Mouse (Mus musculus): Measurements from ENCODE around the gene Zfp541.

Gene Zfp541

GRCm38 (mm10) chr7:16061219-16062098 lies at the start of gene Zfp541:
Zfp541 (plus strand) TSS chr7:16061814.
- DNase-seq (ENCODE audit: low spot score in 2 of 2), result no peak

GRCm38 (mm10) chr7:16012576-16013263 lies 48.9 kb upstream of the Zfp541 start:
- DNase-seq (ENCODE audit: low spot score in 2 of 2), result no peak

GRCm38 (mm10) chr7:16013722-16014275 lies 47.8 kb upstream of the Zfp541 start:
- DNase-seq (ENCODE audit: low spot score in 2 of 2), result no peak

GRCm38 (mm10) chr7:16014521-16015175 lies 47.0 kb upstream of the Zfp541 start:
- DNase-seq (ENCODE audit: low spot score in 2 of 2), result no peak

- DNase-seq (ENCODE audit: low spot score in 2 of 2), result no peak
Observed at GRCm38 (mm10) chr7:16015384-16015783, 46.2 kb upstream of the Zfp541 start.

- DNase-seq (ENCODE audit: low spot score in 2 of 2), result no peak
Observed at GRCm38 (mm10) chr7:16018016-16018810, 43.4 kb upstream of the Zfp541 start.

GRCm38 (mm10) chr7:16019256-16020094 lies 42.1 kb upstream of the Zfp541 start:
- no peak for DNase-seq (ENCODE audit: low spot score in 2 of 2)

GRCm38 (mm10) chr7:16024603-16025222 lies 36.9 kb upstream of the Zfp541 start:
- no peak for DNase-seq (ENCODE audit: low spot score in 2 of 2)

GRCm38 (mm10) chr7:16028102-16028927 lies 33.3 kb upstream of the Zfp541 start:
- DNase-seq (ENCODE audit: low spot score in 2 of 2), result peak; percentile 25 to 40

- no peak for DNase-seq (ENCODE audit: low spot score in 2 of 2)
Observed at GRCm38 (mm10) chr7:16031072-16031471, 30.5 kb upstream of the Zfp541 start.

- DNase-seq (ENCODE audit: low spot score in 2 of 2), result no peak
Observed at GRCm38 (mm10) chr7:16033059-16033458, 28.6 kb upstream of the Zfp541 start.

- DNase-seq (ENCODE audit: low spot score in 2 of 2), result no peak
Observed at GRCm38 (mm10) chr7:16033580-16034461, 27.8 kb upstream of the Zfp541 start.

- DNase-seq (ENCODE audit: low spot score in 2 of 2), result no peak
Observed at GRCm38 (mm10) chr7:16036972-16037371, 24.6 kb upstream of the Zfp541 start.

GRCm38 (mm10) chr7:16039363-16039762 lies 22.3 kb upstream of the Zfp541 start:
- DNase-seq (ENCODE audit: low spot score in 2 of 2), result no peak

- no peak for DNase-seq (ENCODE audit: low spot score in 2 of 2)
Observed at GRCm38 (mm10) chr7:16041208-16041607, 20.4 kb upstream of the Zfp541 start.

GRCm38 (mm10) chr7:16042850-16043775 lies 18.5 kb upstream of the Zfp541 start:
- no peak for DNase-seq (ENCODE audit: low spot score in 2 of 2)

GRCm38 (mm10) chr7:16043861-16044435 lies 17.7 kb upstream of the Zfp541 start:
- DNase-seq (ENCODE audit: low spot score in 2 of 2), result no peak
